Mouse (Mus musculus) liver, adult (tissue): Measurements from ENCODE around the gene Fam57b.

ENCODE experiments used
- GATA4 ChIP-seq: IDR thresholded peaks from 2 replicates; pipeline ENCODE4 v1.6.1; 2014; ENCODE audit warnings: mild to moderate bottlenecking, low read length; ENCODE audit not compliant: insufficient replicate concordance

Gene Fam57b

DNA sequence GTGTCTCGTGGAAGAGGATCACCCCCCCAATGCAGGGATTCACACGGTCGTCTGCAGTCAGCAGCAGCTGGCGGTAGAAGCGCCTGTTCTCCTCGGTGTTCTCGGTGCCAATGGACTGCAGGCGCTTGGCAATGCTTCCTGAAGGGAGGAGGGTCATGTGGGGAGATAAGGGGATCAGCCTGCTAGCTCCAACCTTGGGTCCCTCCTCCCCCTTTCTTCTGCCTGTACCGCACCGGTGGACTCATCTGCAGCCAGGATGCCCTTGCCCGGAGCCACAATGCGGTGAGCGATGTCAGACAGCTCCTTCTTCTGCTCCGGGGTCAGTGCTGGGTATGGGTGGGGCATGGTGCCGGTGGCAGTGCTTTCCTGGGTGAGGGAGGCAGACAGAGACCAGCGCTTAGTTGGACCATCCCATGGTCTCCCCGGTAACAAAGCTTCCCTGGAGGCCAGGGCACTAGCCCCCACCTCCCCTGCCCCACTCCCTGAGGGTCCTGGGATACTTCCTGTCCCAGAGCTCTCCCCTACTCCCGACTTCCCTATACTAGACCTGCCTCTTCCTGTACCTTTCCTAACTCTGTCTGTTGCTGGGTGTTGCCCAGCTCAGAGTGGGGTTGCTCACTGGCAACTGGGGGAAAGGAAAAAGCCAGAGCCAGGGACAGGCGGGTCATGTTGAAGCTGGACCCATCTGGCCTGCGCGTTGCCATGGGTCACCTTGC lies at the start of gene Fam57b:
Gene Fam57b, plus strand, starts transcription at position 258 of the 716 bp plus-strand sequence.
- no peak for TF ChIP-seq GATA4

DNA sequence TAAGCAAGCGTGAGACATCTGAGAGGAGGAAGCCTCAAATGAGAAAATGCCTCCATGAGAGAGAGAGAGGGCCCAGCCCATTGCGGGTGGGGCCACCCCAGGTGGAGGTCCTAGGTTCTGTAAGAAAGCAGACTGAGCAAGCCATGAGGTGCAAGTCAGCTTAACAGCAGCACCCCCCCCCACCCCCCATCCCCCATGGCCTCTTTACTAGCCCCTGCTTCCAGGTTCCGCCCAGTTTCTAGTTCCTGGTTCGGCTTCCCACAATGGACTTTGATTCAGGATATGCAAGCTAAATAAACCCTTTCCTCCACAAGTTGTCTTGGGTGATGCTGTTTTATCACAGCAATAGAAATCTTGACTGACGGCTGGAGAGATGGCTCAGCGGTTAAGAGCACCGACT lies 48.6 kb upstream of the Fam57b start:
- TF ChIP-seq GATA4 = no peak

DNA sequence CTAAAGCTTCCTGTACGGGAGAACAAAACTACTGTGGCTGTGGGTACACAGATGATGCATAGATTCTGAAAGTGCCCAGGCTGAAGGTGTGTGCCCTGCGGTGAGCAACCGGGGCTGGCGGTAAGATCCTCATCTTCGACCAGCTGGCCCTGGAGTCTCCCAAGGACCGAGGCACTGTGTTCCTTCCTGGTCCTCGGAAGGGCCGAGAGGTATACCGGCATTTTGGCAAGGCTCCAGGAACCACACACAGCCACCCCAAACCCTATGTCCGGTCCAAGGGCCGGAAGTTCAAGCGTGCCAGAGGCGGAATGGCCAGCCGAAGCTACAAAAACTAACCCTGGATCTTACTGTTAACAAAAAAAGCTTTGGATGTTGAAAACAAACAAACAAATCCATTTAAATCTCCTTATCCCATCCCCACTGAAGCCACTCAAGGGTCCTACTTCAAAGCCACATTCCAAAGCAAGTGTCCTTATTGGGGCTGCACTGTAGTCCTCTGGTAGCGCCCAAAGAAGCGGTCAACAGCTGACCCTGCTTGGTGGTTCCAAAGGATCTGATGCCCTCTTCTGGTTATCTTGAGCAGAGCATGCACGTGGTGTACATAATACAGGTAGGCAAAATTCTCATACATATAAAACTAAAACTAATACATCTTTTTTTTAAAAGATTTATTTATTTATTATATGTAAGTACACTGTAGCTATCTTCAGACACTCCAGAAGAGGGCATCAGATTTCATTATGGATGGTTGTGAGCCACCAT lies 47.7 kb upstream of the Fam57b start:
- no peak for TF ChIP-seq GATA4

DNA sequence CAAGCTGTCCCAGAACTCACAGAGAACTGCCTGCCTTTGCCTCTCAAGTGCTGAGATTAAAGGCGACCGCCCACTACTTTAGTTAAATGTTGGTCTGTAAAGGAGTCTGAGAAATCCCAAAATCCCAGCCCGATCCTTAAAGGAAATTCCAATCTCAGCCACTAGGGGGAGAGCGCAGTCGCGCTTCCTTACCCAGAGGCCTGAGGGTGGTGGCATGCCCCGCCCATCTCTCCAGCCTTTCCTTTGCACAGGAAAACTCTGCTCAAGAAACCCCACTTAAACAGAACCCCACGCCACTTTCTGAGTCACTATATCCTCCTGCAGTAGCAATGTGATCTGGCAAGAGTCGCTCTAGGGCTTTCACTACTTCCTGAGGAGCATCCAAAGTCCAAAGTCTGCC lies 42.6 kb upstream of the Fam57b start:
- no peak for TF ChIP-seq GATA4

DNA sequence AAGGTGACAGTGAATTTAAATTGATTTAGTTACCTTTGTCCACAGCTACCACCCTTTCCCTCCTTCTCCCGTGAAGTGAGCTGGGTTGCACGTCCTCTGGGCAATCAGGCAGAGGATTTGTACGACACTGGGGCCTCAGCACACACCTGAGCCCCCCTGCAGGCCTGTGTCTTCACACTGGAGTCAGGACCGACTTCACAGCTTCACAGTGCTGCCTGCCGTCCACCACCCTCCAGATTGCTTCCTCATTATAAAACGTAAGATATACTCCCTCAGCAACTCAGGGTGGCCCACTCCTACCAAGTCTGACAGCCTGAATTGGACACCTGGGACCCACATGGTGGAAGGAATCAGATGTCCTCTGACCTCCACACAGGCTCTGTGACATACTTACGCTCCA lies 38.9 kb upstream of the Fam57b start:
- no peak for TF ChIP-seq GATA4

DNA sequence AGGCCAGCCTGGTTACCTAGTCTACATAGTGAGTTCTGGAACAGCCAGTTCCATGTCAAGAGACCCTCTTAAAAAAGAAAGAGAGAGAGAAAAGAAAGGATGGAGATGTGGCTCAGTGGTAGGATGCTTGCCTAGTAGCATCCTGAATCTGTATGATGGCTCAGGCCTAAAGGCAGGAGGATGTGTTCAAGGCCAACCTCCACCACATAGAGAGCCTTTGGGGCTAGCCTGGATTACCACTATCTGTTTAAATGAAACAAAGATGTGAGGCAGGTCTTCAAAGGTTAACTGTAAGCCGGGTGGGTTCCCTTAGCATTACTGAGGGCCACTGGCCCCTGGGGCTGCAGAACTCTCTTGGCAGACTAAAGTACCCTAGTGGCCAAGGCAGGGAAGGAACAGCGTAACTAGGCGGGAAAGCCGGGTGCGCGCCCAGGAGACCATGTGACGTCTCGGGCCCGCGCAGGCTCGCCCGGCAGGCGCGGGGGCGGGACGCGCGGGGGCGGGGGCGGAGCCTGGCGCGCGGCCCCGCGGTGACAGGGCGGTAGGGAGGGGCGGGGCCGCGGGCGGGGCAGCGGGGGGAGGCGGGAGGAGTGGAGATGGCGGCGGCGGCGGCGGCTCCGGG lies 38.3 kb upstream of the Fam57b start, which contains the start of gene Mapk3:
Gene Mapk3, plus strand, starts transcription at position 552 of the 622 bp plus-strand sequence.
- no peak for TF ChIP-seq GATA4

DNA sequence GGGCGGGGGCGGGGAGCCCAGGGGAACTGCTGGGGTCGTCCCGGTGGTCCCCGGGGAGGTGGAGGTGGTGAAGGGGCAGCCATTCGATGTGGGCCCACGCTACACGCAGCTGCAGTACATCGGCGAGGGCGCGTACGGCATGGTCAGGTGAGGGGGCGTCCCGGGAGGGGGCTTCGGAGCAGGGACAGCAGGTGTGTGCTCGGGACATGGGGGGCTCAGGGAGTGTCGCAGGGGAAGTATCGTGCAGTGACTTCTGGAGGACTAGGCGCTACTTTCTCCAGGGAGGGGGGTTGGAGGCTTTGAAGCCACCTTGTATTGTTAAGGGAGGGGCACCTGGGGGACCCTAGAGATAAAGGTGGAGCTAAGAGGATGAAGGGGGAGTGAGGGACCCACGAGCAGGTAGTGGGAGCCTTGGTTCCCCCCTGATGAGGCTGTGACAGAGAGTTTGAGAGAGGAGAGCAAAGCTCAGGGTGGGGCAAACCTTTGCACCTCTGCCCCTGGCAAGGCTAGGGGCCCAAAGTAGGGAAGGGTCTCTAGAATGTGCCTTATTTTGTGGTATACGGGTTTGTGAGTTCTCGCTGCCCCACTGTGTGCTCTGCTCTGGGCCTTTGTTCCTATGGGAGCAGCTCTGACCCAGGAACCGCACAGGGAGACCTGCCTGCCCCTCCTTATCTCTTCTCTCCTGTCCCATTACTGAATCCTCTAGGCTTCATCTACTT lies 37.6 kb upstream of the Fam57b start:
- no peak for TF ChIP-seq GATA4

DNA sequence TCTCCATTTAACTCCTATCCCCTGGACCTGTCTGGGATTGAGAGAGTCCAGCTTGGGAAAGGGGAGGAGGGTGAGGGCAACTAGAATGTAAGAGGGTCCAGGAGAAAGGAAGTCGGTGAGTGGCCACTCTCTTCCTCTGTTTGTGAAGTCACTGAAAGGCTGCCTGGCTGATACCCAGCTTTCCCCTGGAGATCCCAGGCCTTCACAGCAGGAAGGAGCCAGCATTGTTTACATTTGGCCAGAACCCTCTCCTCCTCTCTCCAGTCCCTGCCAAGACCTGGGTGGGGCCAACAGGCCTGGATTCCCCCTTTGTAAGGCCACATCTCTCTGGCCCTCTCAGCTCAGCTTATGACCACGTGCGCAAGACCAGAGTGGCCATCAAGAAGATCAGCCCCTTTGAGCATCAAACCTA lies 37.1 kb upstream of the Fam57b start:
- no peak for TF ChIP-seq GATA4

DNA sequence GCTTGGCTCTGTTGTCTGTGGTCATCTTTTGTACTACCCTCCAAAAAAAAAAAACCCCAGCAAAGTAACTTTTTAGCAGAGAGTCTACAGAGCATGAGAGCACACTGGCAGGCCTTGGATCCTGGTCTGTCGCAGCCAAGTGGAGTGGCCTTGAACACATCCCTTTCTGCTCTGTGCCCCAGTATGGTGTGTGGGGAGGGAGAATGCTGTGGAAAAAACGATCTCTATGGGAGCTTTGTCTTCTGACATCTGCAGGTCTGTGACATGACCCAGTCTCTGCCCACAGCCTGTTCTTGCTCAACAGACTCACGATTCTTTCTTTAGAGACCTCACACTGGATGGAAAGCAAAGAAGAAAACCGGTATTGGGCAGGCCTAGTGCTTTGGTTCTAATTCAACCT lies 36.5 kb upstream of the Fam57b start:
- no peak for TF ChIP-seq GATA4

DNA sequence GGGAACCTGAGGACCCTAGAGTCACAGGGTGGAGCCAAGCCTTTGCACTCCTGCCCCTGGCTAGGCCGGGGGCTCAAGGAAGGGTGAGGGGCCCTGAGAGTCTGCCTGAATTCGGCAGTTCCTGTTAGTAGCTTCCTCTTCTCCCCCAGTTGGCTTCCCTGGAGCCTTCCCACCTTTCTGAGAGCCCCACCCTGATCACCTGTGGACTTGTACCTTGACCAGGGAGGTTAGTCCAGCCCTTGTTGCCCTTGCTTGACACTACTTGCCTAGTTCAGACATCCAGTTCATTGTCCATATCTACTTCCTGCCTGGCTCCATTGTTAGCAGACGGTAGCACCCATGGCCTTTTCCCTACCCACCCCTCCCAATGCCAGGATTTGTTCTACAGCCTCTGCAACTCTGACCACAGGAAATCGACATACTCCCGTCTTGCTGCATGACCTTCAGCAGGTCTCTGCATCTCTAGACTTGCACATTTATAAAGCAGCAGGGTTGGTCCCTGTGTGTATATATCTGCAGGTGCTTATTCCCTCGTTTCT lies 35.9 kb upstream of the Fam57b start:
- no peak for TF ChIP-seq GATA4

DNA sequence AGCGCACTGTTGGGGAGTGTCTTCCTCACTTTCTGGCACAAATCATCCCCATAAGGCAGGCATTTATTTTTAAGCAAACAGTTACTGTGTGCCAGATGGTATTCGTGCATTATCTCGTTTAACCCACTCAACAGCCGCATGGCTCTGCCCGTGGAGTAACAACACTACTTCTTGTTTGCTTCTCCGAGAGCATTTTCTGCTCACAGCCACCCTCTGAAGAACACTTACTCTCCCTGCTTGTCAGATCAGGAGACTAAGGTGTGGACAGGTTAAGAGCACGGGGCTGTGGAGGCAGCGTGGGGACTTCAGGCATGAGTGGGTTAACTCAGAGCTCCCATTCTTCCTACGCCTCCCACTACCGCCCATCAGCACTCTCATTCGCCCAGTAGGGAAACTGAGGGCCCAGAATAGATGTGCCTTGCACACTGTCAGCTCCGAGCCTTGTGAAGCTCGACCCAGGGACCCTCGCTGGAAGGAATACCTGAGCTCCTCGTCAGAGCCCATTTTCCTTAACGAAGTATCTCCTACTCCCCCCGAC lies 34.9 kb upstream of the Fam57b start:
- no peak for TF ChIP-seq GATA4

DNA sequence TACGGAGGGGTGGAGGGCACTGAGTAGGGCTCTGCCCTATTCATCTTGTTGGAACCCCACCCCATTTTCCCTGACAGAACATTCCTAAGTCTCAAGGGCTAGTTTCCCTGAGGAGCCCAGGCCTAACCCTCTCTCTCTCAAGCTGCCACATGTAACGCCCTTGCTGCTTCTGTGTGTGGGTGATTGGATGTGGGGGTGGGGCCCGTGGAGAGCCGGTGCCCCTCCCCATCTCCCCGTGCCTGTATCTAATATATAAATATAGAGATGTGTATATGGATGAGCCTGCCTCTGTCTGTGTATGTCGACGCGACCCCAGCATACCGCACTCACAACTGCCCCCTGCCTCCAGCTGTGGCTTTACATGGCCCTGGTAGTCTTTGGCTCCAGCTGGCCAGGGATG lies 31.9 kb upstream of the Fam57b start:
- no peak for TF ChIP-seq GATA4

DNA sequence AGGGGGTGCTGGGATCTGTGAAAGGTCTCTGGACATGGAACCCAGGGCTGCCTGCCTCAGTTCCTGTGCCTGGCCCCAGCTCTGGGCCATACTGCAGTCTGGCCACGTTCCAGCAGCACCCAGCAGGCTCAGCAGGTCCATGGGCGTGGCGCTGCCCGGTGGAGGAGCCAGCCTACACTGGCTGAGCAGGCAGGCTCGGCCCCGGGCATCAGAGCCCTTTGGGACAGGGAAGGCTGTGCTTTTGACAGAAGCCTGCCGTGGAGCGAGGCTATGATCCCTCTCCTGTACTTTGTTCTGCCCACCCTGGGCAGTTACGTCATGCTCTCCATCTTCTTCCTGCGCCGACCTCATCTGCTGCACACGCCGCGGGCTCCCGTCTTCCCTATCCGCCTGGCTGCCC lies 31.3 kb upstream of the Fam57b start, which contains the start of gene Gdpd3:
Gene Gdpd3, plus strand, starts transcription at position 134 of the 400 bp plus-strand sequence.
- TF ChIP-seq GATA4 = no peak

DNA sequence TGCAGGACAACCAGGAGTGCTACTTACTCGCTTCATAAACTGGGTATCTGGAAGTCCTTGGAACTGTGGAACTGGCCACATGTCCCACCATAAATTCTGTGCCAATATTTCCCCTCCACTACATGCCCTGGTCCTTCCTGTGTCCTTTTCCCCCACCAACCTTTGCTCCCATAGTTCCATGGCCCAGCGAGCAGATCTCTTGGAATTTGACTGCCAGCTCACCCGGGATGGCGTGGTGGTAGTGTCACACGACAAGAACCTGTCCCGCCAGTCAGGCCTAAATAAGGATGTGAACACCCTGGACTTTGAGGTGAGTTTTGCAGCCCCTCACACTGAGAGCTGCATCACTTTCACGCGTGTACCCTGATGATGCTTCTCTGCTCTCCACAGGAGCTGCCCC lies 30.5 kb upstream of the Fam57b start:
- no peak for TF ChIP-seq GATA4

DNA sequence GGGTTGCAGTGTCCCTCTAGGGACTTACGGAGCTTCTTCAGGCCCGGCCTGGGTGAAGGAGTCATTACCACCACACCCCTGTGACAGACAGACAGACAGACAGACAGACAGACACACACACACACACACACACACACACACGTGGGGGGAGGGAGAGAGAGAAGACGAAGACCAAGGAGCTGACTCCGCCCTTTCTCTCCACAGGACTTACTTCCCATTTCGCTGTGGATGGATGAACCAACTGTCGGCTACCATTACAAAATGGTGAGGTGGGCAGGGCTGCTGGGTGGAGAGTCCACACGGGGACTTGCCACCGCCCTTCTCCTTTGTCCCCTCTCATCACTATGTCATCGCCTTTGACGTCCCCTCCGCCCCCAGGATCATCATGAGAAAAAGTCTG lies 26.7 kb upstream of the Fam57b start:
- TF ChIP-seq GATA4 = no peak
